Mouse (Mus musculus) stomach, embryonic 16.5 days (tissue): ENCODE results near the gene Slc25a53. TPM values are rescaled to one million over a fixed set of nuclear protein-coding genes. Genes with fewer than 3 reads are reported as not detected.

Source experiments
- ATAC-seq: fragments of 200-750 bp; cut with Nextera tagmentation; 2 replicates; pipeline ENCODE4 v1.8.0; 2017; ENCODE audit warnings: moderate number of reproducible peaks, moderate TSS enrichment; ENCODE audit not compliant: insufficient read depth, low FRiP score
- H3K27ac ChIP-seq: fragments of 300-500 bp; sonication (generic); 2 replicates; pipeline ENCODE4 v1.5.1; 2014; ENCODE audit warnings: low read length
- H3K27me3 ChIP-seq: fragments of 300-500 bp; sonication (generic); 2 replicates; pipeline ENCODE4 v1.6.1; 2014; ENCODE audit warnings: low read length, control low read depth, mixed read lengths; ENCODE audit not compliant: control insufficient read depth, insufficient read depth
- H3K36me3 ChIP-seq: fragments of 300-500 bp; sonication (generic); 2 replicates; pipeline ENCODE4 v1.6.1; 2014; ENCODE audit warnings: low read length; ENCODE audit not compliant: control insufficient read depth, insufficient read depth
- H3K4me1 ChIP-seq: fragments of 300-500 bp; sonication (generic); 2 replicates; pipeline ENCODE4 v1.6.1; 2014; ENCODE audit warnings: low read length, control low read depth, mixed read lengths; ENCODE audit not compliant: control insufficient read depth, insufficient read depth
- H3K4me2 ChIP-seq: fragments of 300-500 bp; sonication (generic); 2 replicates; pipeline ENCODE4 v1.6.1; 2014; ENCODE audit warnings: low read depth, low read length, mixed read lengths
- H3K4me3 ChIP-seq: fragments of 300-500 bp; sonication (generic); replicated peaks from 2 replicates; pipeline ENCODE4 v1.5.1; 2014; ENCODE audit warnings: mild to moderate bottlenecking, low read length
- H3K9ac ChIP-seq: fragments of 300-500 bp; sonication (generic); 2 replicates; pipeline ENCODE4 v1.6.1; 2014; ENCODE audit warnings: low read length
- H3K9me3 ChIP-seq: fragments of 300-500 bp; sonication (generic); replicated peaks from 2 replicates; pipeline ENCODE4 v1.6.1; 2016; ENCODE audit warnings: low read length, control low read depth; ENCODE audit not compliant: control insufficient read depth
- WGBS: fragments of 180-500 bp; shearing (Covaris S2); extraction: QIAGEN DNeasy Blood & Tissue Kit; methylation state at CpG from one replicate; pipeline ENCODE4 v1.1.7; 2014; 5-methylcytosine and 5-hydroxymethylcytosine counted together
- polyA plus RNA-seq: library from polyadenylated mRNA; unstranded; fragments of >200 nt; fragmentation: Nextera tagmentation; extraction: Ambion mirVana; gene quantifications from 2 replicates; pipeline ENCODE4 v1.2.1, GENCODE M21; 2015

Gene Slc25a53
- 7.3 and 9.3 TPM in 2 replicates for polyA plus RNA-seq

GRCm38 (mm10) chrX:137038000-137038483 lies at the start of gene Slc25a53:
Gene Slc25a53 (minus strand): TSS chrX:137038302.
- 24% methylated on average over 31 of the region's 31 CpGs for WGBS
- Histone ChIP-seq H3K4me3 (peak within 1 kb of the TSS; percentile 58), H3K4me1 (no peaks in the 10 kb centered on the region)

GRCm38 (mm10) chrX:137063202-137063601 lies 25.1 kb upstream of the Slc25a53 start:
- no peak for ATAC-seq
- 83% methylated on average over 9 of the region's 9 CpGs for WGBS
- Histone ChIP-seq H3K27ac (no peak overlapping the region), H3K36me3 (no peaks in the 10 kb centered on the region), H3K9ac (no peak overlapping the region), H3K4me1 (no peaks in the 10 kb centered on the region), H3K9me3 (no peaks in the 10 kb centered on the region), H3K4me3 (no peak overlapping the region), H3K27me3 (no peaks in the 10 kb centered on the region), H3K4me2 (no peak overlapping the region)

More at GRCm38 (mm10) chrX:137038000-137038483, at the start of gene Slc25a53:
- Histone ChIP-seq H3K9me3 (no peaks in the 10 kb centered on the region), H3K9ac (peak within 1 kb of the TSS; percentile 76), H3K36me3 (no peaks in the 10 kb centered on the region), H3K27ac (peak within 1 kb of the TSS; percentile 85), H3K27me3 (no peaks in the 10 kb centered on the region; the same call in 1 of the 2 replicates), H3K4me2 (peak within 1 kb of the TSS; percentile 66)
- ATAC-seq, result peak; percentile 93

- Histone ChIP-seq H3K4me3 (peak within 1 kb of the TSS; percentile 67), H3K4me1 (0 out of 2 replicates have a peak, but pooled peaks cover 3% of the 10 kb centered on the region), H3K27ac (no peak within 1 kb of the TSS), H3K27me3 (no peaks in the 10 kb centered on the region; the same call in 1 of the 2 replicates), H3K4me2 (peak within 1 kb of the TSS; percentile 64), H3K9me3 (no peaks in the 10 kb centered on the region), H3K9ac (peak within 1 kb of the TSS; percentile 72), H3K36me3 (no peaks in the 10 kb centered on the region)
- 6% methylated on average over 41 of the region's 62 CpGs for WGBS
- ATAC-seq, result peak; percentile 92
Measured at GRCm38 (mm10) chrX:137049425-137050225, 11.5 kb upstream of the Slc25a53 start, which contains the start of gene Fam199x. Gene Fam199x (plus strand): TSS chrX:137049594.

GRCm38 (mm10) chrX:137049060-137049424 lies 10.9 kb upstream of the Slc25a53 start:
- H3K36me3 ChIP-seq, result no peaks in the 10 kb centered on the region
- 19% methylated on average over 9 of the region's 11 CpGs for WGBS
- peak overlapping the region; percentile 67 for H3K4me3 ChIP-seq
- H3K9ac ChIP-seq, result peak overlapping the region; percentile 72
- no peaks in the 10 kb centered on the region for H3K9me3 ChIP-seq
- no peaks in the 10 kb centered on the region; the same call in 1 of the 2 replicates for H3K27me3 ChIP-seq
- H3K27ac ChIP-seq, result no peak overlapping the region
- H3K4me2 ChIP-seq, result peak overlapping the region; percentile 64
- 0 out of 2 replicates have a peak, but pooled peaks have one; percentile 7 for ATAC-seq
- H3K4me1 ChIP-seq, result 0 out of 2 replicates have a peak, but pooled peaks cover 3% of the 10 kb centered on the region

- Histone ChIP-seq H3K4me3 (peak overlapping the region; percentile 58), H3K4me1 (no peaks in the 10 kb centered on the region), H3K9me3 (no peaks in the 10 kb centered on the region), H3K27me3 (no peaks in the 10 kb centered on the region; the same call in 1 of the 2 replicates), H3K27ac (peak overlapping the region; percentile 85; the same call in 1 of the 2 replicates), H3K9ac (peak overlapping the region; percentile 76), H3K36me3 (no peaks in the 10 kb centered on the region), H3K4me2 (peak overlapping the region; percentile 45)
- WGBS, result 37% methylated on average over 7 of the region's 7 CpGs
- 0 out of 2 replicates have a peak, but pooled peaks have one; percentile 6 for ATAC-seq
Measured at GRCm38 (mm10) chrX:137038502-137038901, 400 bp upstream of the Slc25a53 start.

GRCm38 (mm10) chrX:137037470-137037999 lies 567 bp downstream of the Slc25a53 start:
- Histone ChIP-seq H3K27me3 (no peaks in the 10 kb centered on the region; the same call in 1 of the 2 replicates), H3K9ac (peak overlapping the region; percentile 76), H3K4me1 (no peaks in the 10 kb centered on the region), H3K4me3 (peak overlapping the region; percentile 58), H3K4me2 (peak overlapping the region; percentile 66), H3K9me3 (no peaks in the 10 kb centered on the region), H3K36me3 (no peaks in the 10 kb centered on the region), H3K27ac (peak overlapping the region; percentile 85; the same call in 1 of the 2 replicates)
- 17% methylated on average over 12 of the region's 12 CpGs for WGBS
- ATAC-seq, result no peak

GRCm38 (mm10) chrX:137034322-137034721 lies 3.8 kb downstream of the Slc25a53 start:
- H3K4me1 ChIP-seq, result no peaks in the 10 kb centered on the region
- no peaks in the 10 kb centered on the region for H3K9me3 ChIP-seq
- ATAC-seq, result no peak
- H3K36me3 ChIP-seq, result no peaks in the 10 kb centered on the region
- WGBS, result 65% methylated on average over 4 of the region's 4 CpGs
- no peaks in the 10 kb centered on the region; the same call in 1 of the 2 replicates for H3K27me3 ChIP-seq
- no peak overlapping the region for H3K9ac ChIP-seq
- H3K27ac ChIP-seq, result no peak overlapping the region
- no peak overlapping the region for H3K4me3 ChIP-seq
- H3K4me2 ChIP-seq, result no peak overlapping the region

GRCm38 (mm10) chrX:137031726-137032125 lies 6.4 kb downstream of the Slc25a53 start:
- no peak overlapping the region for H3K4me2 ChIP-seq
- H3K4me1 ChIP-seq, result no peaks in the 10 kb centered on the region
- WGBS, result 88% methylated on average over 5 of the region's 5 CpGs
- H3K36me3 ChIP-seq, result no peaks in the 10 kb centered on the region
- H3K27me3 ChIP-seq, result no peaks in the 10 kb centered on the region
- no peak overlapping the region for H3K27ac ChIP-seq
- H3K4me3 ChIP-seq, result no peak overlapping the region
- ATAC-seq, result no peak
- no peaks in the 10 kb centered on the region for H3K9me3 ChIP-seq
- no peak overlapping the region for H3K9ac ChIP-seq

GRCm38 (mm10) chrX:137030916-137031315 lies 7.2 kb downstream of the Slc25a53 start:
- no peaks in the 10 kb centered on the region for H3K9me3 ChIP-seq
- H3K36me3 ChIP-seq, result no peaks in the 10 kb centered on the region
- H3K4me3 ChIP-seq, result no peak overlapping the region
- WGBS, result 86% methylated on average over 8 of the region's 8 CpGs
- ATAC-seq, result peak; percentile 53; the same call in 1 of the 2 replicates
- no peaks in the 10 kb centered on the region for H3K4me1 ChIP-seq
- no peak overlapping the region for H3K27ac ChIP-seq
- no peak overlapping the region for H3K9ac ChIP-seq
- no peaks in the 10 kb centered on the region for H3K27me3 ChIP-seq
- no peak overlapping the region for H3K4me2 ChIP-seq
